Mouse (Mus musculus) stomach, embryonic 14.5 days (tissue): ENCODE results near the gene Pan2. TPM values are rescaled to one million over a fixed set of nuclear protein-coding genes. Genes with fewer than 3 reads are reported as not detected.
"Not testable (repeated sequence)": the region's sequence is repeated elsewhere in the genome, so short reads cannot be mapped to it uniquely, and the experiment has no call there.

Source experiments
- ATAC-seq: fragments of 200-750 bp; cut with Nextera tagmentation; 2 replicates; pipeline ENCODE4 v1.8.0; 2017; ENCODE audit warnings: low read depth, moderate TSS enrichment; ENCODE audit not compliant: insufficient number of reproducible peaks, insufficient read depth, low FRiP score
- H3K27ac ChIP-seq: fragments of 300-500 bp; sonication (generic); 2 replicates; pipeline ENCODE4 v1.5.1; 2014; ENCODE audit warnings: mild to moderate bottlenecking, low read length, moderate library complexity, mixed read lengths
- H3K27me3 ChIP-seq: fragments of 300-500 bp; sonication (generic); 2 replicates; pipeline ENCODE4 v1.6.1; 2014; ENCODE audit warnings: low read length, control low read depth, mixed read lengths; ENCODE audit not compliant: control insufficient read depth, insufficient read depth
- H3K36me3 ChIP-seq: fragments of 300-500 bp; sonication (generic); 2 replicates; pipeline ENCODE4 v1.6.1; 2014; ENCODE audit warnings: mild to moderate bottlenecking, control low read depth, low read length, moderate library complexity, mixed read lengths; ENCODE audit not compliant: control insufficient read depth, insufficient read depth
- H3K4me1 ChIP-seq: fragments of 300-500 bp; sonication (generic); 2 replicates; pipeline ENCODE4 v1.6.1; 2014; ENCODE audit warnings: low read length, control low read depth, mixed read lengths; ENCODE audit not compliant: control insufficient read depth, insufficient read depth
- H3K4me2 ChIP-seq: fragments of 300-500 bp; sonication (generic); replicated peaks from 2 replicates; pipeline ENCODE4 v1.6.1; 2014; ENCODE audit warnings: low read depth, low read length, control low read depth
- H3K4me3 ChIP-seq: fragments of 300-500 bp; sonication (generic); 2 replicates; pipeline ENCODE4 v1.5.1; 2014; ENCODE audit warnings: low read depth, low read length, control low read depth
- H3K9ac ChIP-seq: fragments of 300-500 bp; sonication (generic); replicated peaks from 2 replicates; pipeline ENCODE4 v1.6.1; 2014; ENCODE audit warnings: low read depth, mild to moderate bottlenecking, control low read depth, low read length, moderate library complexity, mixed read lengths
- H3K9me3 ChIP-seq: fragments of 300-500 bp; sonication (generic); 2 replicates; pipeline ENCODE4 v1.6.1; 2016; ENCODE audit warnings: low read depth, low read length, control low read depth; ENCODE audit not compliant: control insufficient read depth
- WGBS: fragments of 180-500 bp; shearing (Covaris S2); extraction: QIAGEN DNeasy Blood & Tissue Kit; methylation state at CpG from one replicate; pipeline ENCODE4 v1.1.7; 2014; 5-methylcytosine and 5-hydroxymethylcytosine counted together
- polyA plus RNA-seq: library from polyadenylated mRNA; unstranded; fragments of >200 nt; fragmentation: Nextera tagmentation; extraction: Ambion mirVana; gene quantifications from 2 replicates; pipeline ENCODE4 v1.2.1, GENCODE M21; 2014

Pan2 gene
- polyA plus RNA-seq, 1 experiment from 2014 or later = 34.8 TPM

GRCm38 (mm10) chr10:128321641-128322040, 18.5 kb downstream of the Pan2 start:
- 48% methylated on average over 12 of the region's 12 CpGs for WGBS
- H3K4me3 ChIP-seq = peak overlapping the region; percentile 93
- H3K9ac ChIP-seq = peak overlapping the region; percentile 97; the same call in 1 of the 2 replicates
- no peak overlapping the region for H3K27ac ChIP-seq
- no peaks in the 10 kb centered on the region for H3K27me3 ChIP-seq
- H3K4me2 ChIP-seq = peak overlapping the region; percentile 87
- no peaks in the 10 kb centered on the region for H3K9me3 ChIP-seq
- peaks cover 49% of the 10 kb centered on the region for H3K36me3 ChIP-seq
- H3K4me1 ChIP-seq = peaks cover 8% of the 10 kb centered on the region; the same call in 1 of the 2 replicates
- no peak for ATAC-seq

- Histone ChIP-seq H3K36me3 (peaks cover 50% of the 10 kb centered on the region), H3K27ac (peak within 1 kb of the TSS; percentile 97), H3K9me3 (no peaks in the 10 kb centered on the region), H3K4me3 (peak within 1 kb of the TSS; percentile 93), H3K4me1 (peaks cover 8% of the 10 kb centered on the region; the same call in 1 of the 2 replicates), H3K9ac (peak within 1 kb of the TSS; percentile 97), H3K4me2 (peak within 1 kb of the TSS; percentile 87), H3K27me3 (no peaks in the 10 kb centered on the region)
- under 1% methylated on average over 40 of the region's 40 CpGs for WGBS
- peak; percentile 93 for ATAC-seq
Observed at GRCm38 (mm10) chr10:128322141-128323108, 19.3 kb downstream of the Pan2 start, which contains the start of gene Cnpy2. Cnpy2 (plus strand) TSS chr10:128322459.

GRCm38 (mm10) chr10:128323516-128323915, 20.4 kb downstream of the Pan2 start:
- Histone ChIP-seq H3K27ac (peak overlapping the region; percentile 97; the same call in 1 of the 2 replicates), H3K36me3 (peaks cover 51% of the 10 kb centered on the region), H3K4me1 (peaks cover 8% of the 10 kb centered on the region; the same call in 1 of the 2 replicates), H3K4me2 (peak overlapping the region; percentile 87), H3K27me3 (no peaks in the 10 kb centered on the region), H3K4me3 (peak overlapping the region; percentile 93), H3K9ac (peak overlapping the region; percentile 97), H3K9me3 (no peaks in the 10 kb centered on the region)
- 65% methylated on average over 8 of the region's 8 CpGs for WGBS
- no peak for ATAC-seq

GRCm38 (mm10) chr10:128326825-128327224, 23.7 kb downstream of the Pan2 start:
- 96% methylated on average over 8 of the region's 8 CpGs for WGBS
- Histone ChIP-seq H3K9me3 (no peaks in the 10 kb centered on the region), H3K27ac (no peak overlapping the region), H3K4me3 (no peak overlapping the region), H3K4me1 (peaks cover 8% of the 10 kb centered on the region; the same call in 1 of the 2 replicates), H3K4me2 (no peak overlapping the region), H3K27me3 (no peaks in the 10 kb centered on the region), H3K36me3 (peaks cover 38% of the 10 kb centered on the region), H3K9ac (no peak overlapping the region)
- no peak for ATAC-seq

GRCm38 (mm10) chr10:128327610-128328009, 24.5 kb downstream of the Pan2 start:
- H3K27ac ChIP-seq = no peak overlapping the region
- no peaks in the 10 kb centered on the region for H3K27me3 ChIP-seq
- no peak overlapping the region for H3K9ac ChIP-seq
- no peak overlapping the region for H3K4me2 ChIP-seq
- H3K4me3 ChIP-seq = no peak overlapping the region
- H3K9me3 ChIP-seq = no peaks in the 10 kb centered on the region
- ATAC-seq = no peak
- 88% methylated on average over 10 of the region's 10 CpGs for WGBS
- peaks cover 8% of the 10 kb centered on the region; the same call in 1 of the 2 replicates for H3K4me1 ChIP-seq
- peaks cover 38% of the 10 kb centered on the region for H3K36me3 ChIP-seq

- H3K4me2 ChIP-seq, H3K4me3 ChIP-seq, ATAC-seq, H3K9me3 ChIP-seq, H3K4me1 ChIP-seq, H3K36me3 ChIP-seq, H3K27me3 ChIP-seq, H3K9ac ChIP-seq, H3K27ac ChIP-seq: not testable (repeated sequence)
- 79% methylated on average over 6 of the region's 6 CpGs for WGBS
Observed at GRCm38 (mm10) chr10:128332358-128333249, 29.5 kb downstream of the Pan2 start.

- H3K36me3 ChIP-seq = no peaks in the 10 kb centered on the region
- no peak overlapping the region for H3K27ac ChIP-seq
- H3K9me3 ChIP-seq = no peaks in the 10 kb centered on the region
- no peak overlapping the region for H3K4me2 ChIP-seq
- H3K9ac ChIP-seq = no peak overlapping the region
- peaks cover 14% of the 10 kb centered on the region for H3K4me1 ChIP-seq
- no peak overlapping the region for H3K4me3 ChIP-seq
- H3K27me3 ChIP-seq = no peaks in the 10 kb centered on the region
- ATAC-seq = no peak
- WGBS = under 1% methylated on average over 4 of the region's 4 CpGs
Observed at GRCm38 (mm10) chr10:128335582-128335981, 32.4 kb downstream of the Pan2 start.

- no peaks in the 10 kb centered on the region for H3K9me3 ChIP-seq
- H3K4me1 ChIP-seq = peaks cover 14% of the 10 kb centered on the region
- no peak overlapping the region for H3K4me3 ChIP-seq
- ATAC-seq = no peak
- H3K27ac ChIP-seq = no peak overlapping the region
- H3K36me3 ChIP-seq = no peaks in the 10 kb centered on the region
- no peak overlapping the region for H3K4me2 ChIP-seq
- H3K9ac ChIP-seq = no peak overlapping the region
- WGBS = 94% methylated on average over 3 of the region's 3 CpGs
- no peaks in the 10 kb centered on the region for H3K27me3 ChIP-seq
Observed at GRCm38 (mm10) chr10:128336195-128336594, 33.1 kb downstream of the Pan2 start.
